Mouse (Mus musculus) liver (tissue): ENCODE measurements around the gene Sftpd.
A peak's percentile ranks its signal among the peaks of the same experiment; 100 is the strongest.

Experiments used
- DNase-seq: peaks from one replicate; pipeline ENCODE4 v3.0.0-alpha.2; 2020; ENCODE audit warnings: mixed read lengths

Sftpd gene

GRCm38 (mm10) chr14:41185059-41185821 is at the start of gene Sftpd:
Gene Sftpd, minus strand, starts transcription at chr14:41185149.
- no peak for DNase-seq

GRCm38 (mm10) chr14:41198037-41198730 is 13.2 kb upstream of the Sftpd start:
- no peak for DNase-seq

- DNase-seq = no peak
Observed at GRCm38 (mm10) chr14:41189496-41189895, 4.5 kb upstream of the Sftpd start.

- no peak for DNase-seq
Observed at GRCm38 (mm10) chr14:41174802-41175201, 10.1 kb downstream of the Sftpd start.

- no peak for DNase-seq
Observed at GRCm38 (mm10) chr14:41170514-41170913, 14.4 kb downstream of the Sftpd start.

GRCm38 (mm10) chr14:41168567-41168966 is 16.4 kb downstream of the Sftpd start:
- no peak for DNase-seq

- no peak for DNase-seq
Observed at GRCm38 (mm10) chr14:41167278-41167677, 17.7 kb downstream of the Sftpd start.

GRCm38 (mm10) chr14:41162663-41163062 is 22.3 kb downstream of the Sftpd start:
- DNase-seq = peak; percentile 56

- DNase-seq = peak; percentile 28
Observed at GRCm38 (mm10) chr14:41160743-41161142, 24.2 kb downstream of the Sftpd start.

GRCm38 (mm10) chr14:41160076-41160475 is 24.9 kb downstream of the Sftpd start:
- no peak for DNase-seq

- DNase-seq = peak; percentile 9
Observed at GRCm38 (mm10) chr14:41151220-41151898, 33.6 kb downstream of the Sftpd start, which contains the start of gene Mbl1. Gene Mbl1, plus strand, starts transcription at chr14:41151458.

GRCm38 (mm10) chr14:41147356-41147755 is 37.6 kb downstream of the Sftpd start:
- no peak for DNase-seq

GRCm38 (mm10) chr14:41146922-41147321 is 38.0 kb downstream of the Sftpd start:
- no peak for DNase-seq

- DNase-seq = no peak
Observed at GRCm38 (mm10) chr14:41146035-41146434, 38.9 kb downstream of the Sftpd start.

- no peak for DNase-seq
Observed at GRCm38 (mm10) chr14:41140686-41141085, 44.3 kb downstream of the Sftpd start.

- DNase-seq = no peak
Observed at GRCm38 (mm10) chr14:41137006-41137405, 47.9 kb downstream of the Sftpd start.

GRCm38 (mm10) chr14:41131540-41131939 is 53.4 kb downstream of the Sftpd start, which contains the start of gene Sftpa1:
Gene Sftpa1, plus strand, starts transcription at chr14:41131782.
- DNase-seq = no peak

GRCm38 (mm10) chr14:41127997-41128396 is 57.0 kb downstream of the Sftpd start:
- peak; percentile 30 for DNase-seq

- DNase-seq = no peak
Observed at GRCm38 (mm10) chr14:41124683-41125082, 60.3 kb downstream of the Sftpd start.
